Mouse (Mus musculus): Measurements from ENCODE around the gene Olfr622.

Gene Olfr622

DNA sequence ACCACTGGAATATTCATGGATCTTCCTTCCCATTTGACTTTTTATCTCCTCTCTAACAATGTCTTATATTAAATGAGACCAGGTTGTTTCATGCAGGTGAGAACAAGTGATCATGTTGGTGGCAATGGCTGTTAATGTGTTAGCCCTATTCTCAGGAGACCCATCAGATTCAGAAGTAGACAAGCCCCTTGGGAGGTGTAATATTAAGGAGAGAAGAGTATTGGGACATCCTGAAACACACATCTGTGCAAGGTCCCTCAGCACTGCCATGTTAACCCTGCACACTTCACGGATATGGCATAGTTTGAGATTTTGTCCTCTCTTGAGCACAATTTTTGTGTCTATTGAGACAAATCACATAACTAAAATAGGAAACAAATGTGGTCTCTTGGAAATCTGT lies at the start of gene Olfr622:
Gene Olfr622, minus strand, starts transcription at position 101 of the 400 bp plus-strand sequence.
- no peak for DNase-seq (ENCODE audit: low spot score in 2 of 2)

DNA sequence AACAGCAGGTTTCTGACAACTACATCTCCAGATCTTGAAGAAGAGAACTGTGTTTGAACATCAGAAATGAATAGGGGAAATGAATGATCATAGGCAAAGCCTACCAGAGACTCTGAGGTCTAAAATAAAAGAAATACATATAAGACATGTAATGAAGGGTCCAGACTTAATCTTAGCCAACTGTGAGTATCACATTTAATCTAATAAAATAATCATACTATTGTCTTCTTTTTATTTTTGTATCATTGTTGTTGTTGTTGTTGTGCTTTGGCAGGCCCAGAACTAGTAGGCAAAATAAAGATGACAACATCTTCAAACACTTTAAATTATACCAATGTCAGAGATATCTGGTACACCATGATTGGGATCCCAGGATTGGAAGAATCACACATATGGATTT lies 39.9 kb upstream of the Olfr622 start, which contains the start of gene Olfr625-ps1:
Gene Olfr625-ps1, plus strand, starts transcription at position 301 of the 400 bp plus-strand sequence.
- no peak for DNase-seq (ENCODE audit: low spot score in 2 of 2)

DNA sequence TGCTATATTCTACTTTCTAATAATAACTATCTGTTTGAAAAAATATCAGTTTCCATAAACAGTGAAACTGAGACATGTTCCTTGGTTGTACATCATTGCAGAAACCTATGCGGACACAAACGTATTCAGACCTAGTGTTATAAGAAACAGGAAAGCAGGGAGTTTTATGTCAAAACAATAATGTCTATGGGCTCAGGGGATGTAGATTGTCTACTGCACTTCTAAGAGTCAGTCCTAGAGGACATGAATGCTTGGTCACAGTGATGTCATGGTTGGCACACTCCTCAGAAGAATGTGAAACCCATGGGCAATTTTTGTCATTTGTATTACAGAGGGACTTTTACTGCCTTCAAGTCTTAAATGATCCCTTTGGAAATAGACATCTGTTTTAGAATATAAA lies 28.6 kb upstream of the Olfr622 start, which contains the start of gene Olfr624:
Gene Olfr624, minus strand, starts transcription at position 101 of the 400 bp plus-strand sequence.
- no peak for DNase-seq (ENCODE audit: low spot score in 2 of 2)

DNA sequence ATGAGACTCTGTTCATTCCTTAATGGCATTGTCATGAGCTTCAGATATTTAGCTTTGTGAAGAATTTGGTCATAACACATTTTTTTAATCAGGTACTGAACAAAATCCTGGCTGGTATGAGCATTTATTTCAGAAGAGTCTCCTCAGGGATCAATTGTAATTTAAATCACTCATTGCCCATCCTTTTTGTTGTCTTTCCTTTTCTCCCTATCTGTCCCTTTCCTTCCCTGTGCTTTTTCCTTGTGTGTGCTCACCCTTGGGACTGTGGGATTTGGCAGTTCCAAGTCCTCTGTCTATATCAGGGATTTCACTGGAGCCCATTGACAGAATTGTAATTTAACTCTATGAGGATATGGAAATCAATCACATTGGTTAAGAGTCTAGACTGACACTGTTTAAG lies 21.1 kb upstream of the Olfr622 start, which contains the start of gene Olfr623:
Gene Olfr623, minus strand, starts transcription at position 101 of the 400 bp plus-strand sequence.
- no peak for DNase-seq (ENCODE audit: low spot score in 2 of 2)

DNA sequence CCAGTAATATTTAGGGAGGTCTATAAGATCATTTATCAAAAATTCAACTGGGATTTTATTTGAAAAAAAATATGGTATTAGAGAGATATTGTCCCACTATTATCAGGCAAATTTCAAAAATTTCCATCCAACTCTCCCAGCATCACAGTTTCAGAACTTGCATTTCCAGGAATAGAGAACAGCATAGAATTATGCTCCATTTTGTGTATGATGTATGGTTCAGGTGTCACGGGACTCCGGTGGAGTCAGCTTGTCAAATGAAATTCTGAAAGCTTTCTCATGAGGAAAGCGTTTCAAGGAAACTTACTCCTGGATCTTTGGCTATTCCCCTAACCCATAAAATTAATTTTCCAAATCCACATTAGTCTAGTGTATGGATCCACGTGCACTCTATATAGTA lies 1.6 kb upstream of the Olfr622 start:
- no peak for DNase-seq (ENCODE audit: low spot score in 2 of 2)

DNA sequence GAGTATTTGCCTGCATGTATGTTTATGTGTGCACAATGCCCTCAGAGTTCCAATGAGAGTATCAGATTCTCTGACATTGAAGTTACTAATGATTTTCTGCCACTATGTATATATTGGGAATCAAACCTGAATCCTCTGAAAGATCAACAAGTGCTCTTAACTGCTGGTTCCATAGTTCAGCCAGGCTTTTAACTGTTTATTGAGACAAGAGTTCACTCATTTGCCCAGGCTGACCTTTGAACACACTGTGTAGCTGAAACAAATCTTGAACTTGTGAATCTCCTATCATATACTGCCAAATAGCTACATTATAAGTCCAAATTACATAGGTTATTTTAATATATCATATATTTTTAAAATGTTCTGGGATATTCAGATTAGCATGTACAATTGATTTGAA lies 5.7 kb downstream of the Olfr622 start:
- no peak for DNase-seq (ENCODE audit: low spot score in 2 of 2)

DNA sequence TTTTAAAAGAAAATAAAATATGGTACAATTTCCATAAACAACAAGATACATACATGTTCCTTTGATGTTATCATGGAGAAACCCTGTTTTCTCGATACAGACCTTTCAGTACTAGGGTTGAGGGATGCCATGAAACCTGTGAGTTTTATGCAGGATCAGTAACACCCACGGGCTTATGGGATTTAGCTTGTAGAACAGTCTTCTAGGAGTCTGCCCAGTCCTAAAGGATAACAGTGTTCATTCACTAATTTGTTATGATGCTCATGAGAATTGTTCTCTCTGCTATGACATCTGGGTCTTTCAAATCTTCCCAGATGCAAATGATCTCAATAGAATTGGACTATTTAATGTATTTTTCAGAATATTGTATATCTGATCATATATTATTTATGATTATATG lies 30.1 kb downstream of the Olfr622 start, which contains the start of gene Olfr620:
Gene Olfr620, minus strand, starts transcription at position 101 of the 400 bp plus-strand sequence.
- no peak for DNase-seq (ENCODE audit: low spot score in 2 of 2)

DNA sequence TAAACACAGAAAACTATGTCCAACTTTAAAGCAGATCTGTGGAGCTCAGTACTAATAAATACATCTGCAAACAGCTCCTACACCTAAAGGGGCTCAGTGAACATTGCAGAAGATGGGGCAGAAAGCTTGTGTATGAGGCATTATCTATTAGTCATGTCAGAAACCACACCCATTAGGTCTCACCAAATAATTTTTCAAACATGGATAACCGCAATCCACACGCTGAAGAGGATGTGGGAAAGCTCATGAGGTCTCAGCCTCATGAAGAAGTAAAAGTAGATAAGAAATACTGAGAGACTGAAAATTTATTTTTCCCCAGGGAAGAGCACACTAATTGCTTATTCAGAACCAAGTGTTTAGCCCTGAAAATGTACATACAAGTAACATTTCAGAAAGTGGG lies 35.1 kb downstream of the Olfr622 start:
- no peak for DNase-seq (ENCODE audit: low spot score in 2 of 2)

DNA sequence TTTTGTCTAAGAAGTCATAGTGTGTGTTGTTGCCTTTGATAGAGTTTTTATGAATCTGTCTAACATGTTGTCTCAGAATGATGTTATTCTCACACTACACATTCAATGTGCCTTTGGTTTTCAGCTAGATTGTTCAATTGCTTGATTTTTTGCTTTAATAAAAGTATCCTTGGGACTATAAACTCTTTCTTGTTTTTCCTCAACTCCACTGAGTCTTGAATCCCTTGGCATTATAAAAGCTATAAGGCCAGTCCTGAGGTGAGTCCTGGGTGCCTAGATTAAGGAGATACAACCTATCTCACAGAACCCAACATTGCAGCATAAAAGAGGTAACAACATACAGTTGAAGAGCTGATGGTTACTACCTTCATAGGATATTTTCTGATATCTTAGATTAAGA lies 42.2 kb downstream of the Olfr622 start, which contains the start of gene Olfr619:
Gene Olfr619, plus strand, starts transcription at position 301 of the 400 bp plus-strand sequence.
- DNase-seq (ENCODE audit: low spot score in 2 of 2), result no peak

DNA sequence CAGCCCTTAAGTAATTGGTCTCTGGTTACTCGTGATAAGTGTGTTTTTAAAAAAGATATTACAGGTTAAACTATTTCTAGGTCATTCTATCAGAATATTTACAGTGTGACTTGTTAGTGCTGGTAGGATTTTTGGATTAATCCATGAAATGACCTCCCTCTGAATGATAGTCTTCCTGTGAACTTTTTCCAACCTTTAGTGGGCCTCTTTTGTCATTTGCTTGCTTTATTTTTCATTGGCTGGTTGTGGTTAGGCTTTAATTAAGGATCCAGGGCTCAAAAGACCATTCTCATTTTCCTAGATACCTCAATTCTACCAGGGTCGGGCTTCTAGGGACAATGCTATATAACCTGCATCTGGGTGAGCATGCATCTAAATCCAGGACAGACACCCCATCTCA lies 52.7 kb downstream of the Olfr622 start, which contains the start of gene Olfr618:
Gene Olfr618, plus strand, starts transcription at position 301 of the 400 bp plus-strand sequence.
- no peak for DNase-seq (ENCODE audit: low spot score in 2 of 2)

Data from right cerebral cortex, postnatal 10 days (tissue).